Mouse (Mus musculus) intestine, postnatal 0 days (tissue): ENCODE measurements around the gene Vapa. TPM values are rescaled to one million over a fixed set of nuclear protein-coding genes. Genes with fewer than 3 reads are reported as not detected.
"Not testable (repeated sequence)": the region's sequence is repeated elsewhere in the genome, so short reads cannot be mapped to it uniquely, and the experiment has no call there.

Experiments
- ATAC-seq: fragments of 200-750 bp; cut with Nextera tagmentation; 2 replicates; pipeline ENCODE4 v1.8.0; 2017; ENCODE audit warnings: mild to moderate bottlenecking, moderate TSS enrichment, moderate library complexity
- H3K27ac ChIP-seq: fragments of 300-500 bp; sonication (generic); 2 replicates; pipeline ENCODE4 v1.5.1; 2014; ENCODE audit warnings: mild to moderate bottlenecking, low read depth, low read length, moderate library complexity
- H3K27me3 ChIP-seq: fragments of 300-500 bp; sonication (generic); replicated peaks from 2 replicates; pipeline ENCODE4 v1.6.1; 2014; ENCODE audit warnings: low read length, mixed read lengths; ENCODE audit not compliant: control insufficient read depth, insufficient read depth
- H3K36me3 ChIP-seq: fragments of 300-500 bp; sonication (generic); 2 replicates; pipeline ENCODE4 v1.6.1; 2014; ENCODE audit warnings: mild to moderate bottlenecking, moderate library complexity; ENCODE audit not compliant: control insufficient read depth, insufficient read depth
- H3K4me1 ChIP-seq: fragments of 300-500 bp; sonication (generic); replicated peaks from 2 replicates; pipeline ENCODE4 v1.6.1; 2014; ENCODE audit warnings: antibody characterized with exemption, low read length, mixed read lengths; ENCODE audit not compliant: control insufficient read depth, insufficient read depth
- H3K4me2 ChIP-seq: fragments of 300-500 bp; sonication (generic); replicated peaks from 2 replicates; pipeline ENCODE4 v1.6.1; 2014; ENCODE audit warnings: low read depth, mild to moderate bottlenecking, moderate library complexity
- H3K4me3 ChIP-seq: fragments of 300-500 bp; sonication (generic); 2 replicates; pipeline ENCODE4 v1.5.1; 2014; ENCODE audit warnings: low read depth, low read length
- H3K9ac ChIP-seq: fragments of 300-500 bp; sonication (generic); 2 replicates; pipeline ENCODE4 v1.6.1; 2014; ENCODE audit warnings: mild to moderate bottlenecking, low read depth, low read length
- H3K9me3 ChIP-seq: fragments of 300-500 bp; sonication (generic); 2 replicates; pipeline ENCODE4 v1.6.1; 2016; ENCODE audit warnings: mixed run types; ENCODE audit not compliant: control insufficient read depth
- CTCF ChIP-seq: sonication (generic); IDR thresholded peaks from 2 replicates; pipeline ENCODE4 v1.5.1; 2016; ENCODE audit warnings: low read depth, mild to moderate bottlenecking, control low read depth, antibody characterized with exemption, moderate library complexity
- WGBS: fragments of 180-500 bp; shearing (Covaris S2); extraction: QIAGEN DNeasy Blood & Tissue Kit; methylation state at CpG from one replicate; pipeline ENCODE4 v1.1.7; 2014; 5-methylcytosine and 5-hydroxymethylcytosine counted together
- polyA plus RNA-seq: library from polyadenylated mRNA; unstranded; fragments of >200 nt; fragmentation: Nextera tagmentation; extraction: Ambion mirVana; gene quantifications from 2 replicates; pipeline ENCODE4 v1.2.1, GENCODE M21; 2015

The Vapa gene
- polyA plus RNA-seq, 1 experiment from 2014 or later: 292 TPM

- Histone ChIP-seq H3K4me1 (no peaks in the 10 kb centered on the region), H3K27me3 (no peaks in the 10 kb centered on the region), H3K27ac (no peak overlapping the region), H3K9ac (no peak overlapping the region), H3K9me3 (no peaks in the 10 kb centered on the region), H3K36me3 (no peaks in the 10 kb centered on the region), H3K4me2 (no peak overlapping the region), H3K4me3 (no peak overlapping the region)
- no peak for TF ChIP-seq CTCF
- ATAC-seq: no peak
- WGBS: 43% methylated on average over 10 of the region's 10 CpGs
Observed at GRCm38 (mm10) chr17:65643051-65643521, 29.7 kb upstream of the Vapa start.

GRCm38 (mm10) chr17:65642578-65642991 is 29.2 kb upstream of the Vapa start:
- TF ChIP-seq CTCF: no peak
- Histone ChIP-seq H3K4me1 (no peaks in the 10 kb centered on the region), H3K27me3 (no peaks in the 10 kb centered on the region), H3K4me2 (no peak overlapping the region), H3K36me3 (no peaks in the 10 kb centered on the region), H3K4me3 (no peak overlapping the region), H3K9me3 (no peaks in the 10 kb centered on the region), H3K27ac (no peak overlapping the region), H3K9ac (no peak overlapping the region)
- WGBS: 74% methylated on average over 5 of the region's 5 CpGs
- ATAC-seq: no peak

- no peak within 1 kb of the TSS for H3K9ac ChIP-seq
- ATAC-seq: no peak
- 90% methylated on average over 11 of the region's 11 CpGs for WGBS
- no peaks in the 10 kb centered on the region for H3K4me1 ChIP-seq
- TF ChIP-seq CTCF: no peak
- H3K27me3 ChIP-seq: no peaks in the 10 kb centered on the region
- H3K4me3 ChIP-seq: no peak within 1 kb of the TSS
- H3K36me3 ChIP-seq: no peaks in the 10 kb centered on the region
- H3K4me2 ChIP-seq: no peak within 1 kb of the TSS
- H3K9me3 ChIP-seq: no peaks in the 10 kb centered on the region
- H3K27ac ChIP-seq: no peak within 1 kb of the TSS
Observed at GRCm38 (mm10) chr17:65641734-65642218, 28.4 kb upstream of the Vapa start, which contains the start of gene Txndc2. Gene Txndc2 (minus strand): TSS chr17:65642168.

GRCm38 (mm10) chr17:65639144-65639543 is 25.8 kb upstream of the Vapa start:
- H3K4me3 ChIP-seq: no peak overlapping the region
- H3K27ac ChIP-seq: no peak overlapping the region
- H3K9ac ChIP-seq: no peak overlapping the region
- H3K27me3 ChIP-seq: no peaks in the 10 kb centered on the region
- 93% methylated on average over 1 of the region's 1 CpGs for WGBS
- no peak for ATAC-seq
- H3K36me3 ChIP-seq: no peaks in the 10 kb centered on the region
- no peak for TF ChIP-seq CTCF
- H3K4me1 ChIP-seq: no peaks in the 10 kb centered on the region
- no peaks in the 10 kb centered on the region for H3K9me3 ChIP-seq
- H3K4me2 ChIP-seq: no peak overlapping the region

GRCm38 (mm10) chr17:65635715-65636360 is 22.5 kb upstream of the Vapa start:
- no peaks in the 10 kb centered on the region for H3K36me3 ChIP-seq
- no peak overlapping the region for H3K27ac ChIP-seq
- H3K27me3 ChIP-seq: no peaks in the 10 kb centered on the region
- no peaks in the 10 kb centered on the region for H3K9me3 ChIP-seq
- H3K4me2 ChIP-seq: no peak overlapping the region
- H3K4me3 ChIP-seq: no peak overlapping the region
- H3K9ac ChIP-seq: no peak overlapping the region
- no peaks in the 10 kb centered on the region for H3K4me1 ChIP-seq
- ATAC-seq: no peak
- TF ChIP-seq CTCF: no peak
- 66% methylated on average over 14 of the region's 14 CpGs for WGBS

- Histone ChIP-seq H3K36me3 (no peaks in the 10 kb centered on the region), H3K9ac (no peak overlapping the region), H3K27me3 (no peaks in the 10 kb centered on the region), H3K4me3 (no peak overlapping the region), H3K4me1 (0 out of 2 replicates have a peak, but pooled peaks cover 2% of the 10 kb centered on the region), H3K27ac (no peak overlapping the region), H3K4me2 (no peak overlapping the region), H3K9me3 (no peaks in the 10 kb centered on the region)
- no peak for ATAC-seq
- WGBS: 78% methylated on average over 6 of the region's 6 CpGs
- TF ChIP-seq CTCF: no peak
Observed at GRCm38 (mm10) chr17:65629943-65630342, 16.6 kb upstream of the Vapa start.

GRCm38 (mm10) chr17:65628823-65629532 is 15.6 kb upstream of the Vapa start:
- not testable (repeated sequence) for H3K4me1 ChIP-seq, H3K9me3 ChIP-seq, H3K4me3 ChIP-seq, H3K4me2 ChIP-seq, H3K36me3 ChIP-seq, H3K27me3 ChIP-seq, H3K9ac ChIP-seq
- ATAC-seq: peak; percentile 86
- peak overlapping the region; percentile 54 for H3K27ac ChIP-seq
- WGBS: 54% methylated on average over 13 of the region's 13 CpGs
